Mouse (Mus musculus): ENCODE measurements around the gene Epn1. TPM values are rescaled to one million over a fixed set of nuclear protein-coding genes. Genes with fewer than 3 reads are reported as not detected.
A peak's percentile ranks its signal among the peaks of the same experiment; 100 is the strongest.

The Epn1 gene
- polyA plus RNA-seq (2015; fragmentation: Nextera tagmentation; extraction: Ambion mirVana) = 55.1 and 60.5 TPM in 2 replicates

- Histone ChIP-seq H3K36me3 (peaks cover 58% of the 10 kb centered on the region), H3K9ac (peak within 1 kb of the TSS; percentile 98), H3K4me1 (peaks cover 13% of the 10 kb centered on the region), H3K4me3 (peak within 1 kb of the TSS; percentile 98), H3K27ac (peak within 1 kb of the TSS; percentile 95), H3K4me2 (peak within 1 kb of the TSS; percentile 85), H3K9me3 (no peaks in the 10 kb centered on the region), H3K27me3 (no peaks in the 10 kb centered on the region)
- WGBS = under 1% methylated on average over 75 of the region's 81 CpGs
- peak; percentile 97 for ATAC-seq (ENCODE audit: borderline replicate concordance, extremely low read depth, low FRiP score, low TSS enrichment)
Observed at GRCm38 (mm10) chr7:5080010-5080751, at the start of gene Epn1. Gene Epn1 (plus strand): TSS chr7:5080235.

- Histone ChIP-seq H3K27me3 (no peaks in the 10 kb centered on the region), H3K9me3 (peaks cover 30% of the 10 kb centered on the region), H3K27ac (no peak overlapping the region), H3K4me2 (no peak overlapping the region), H3K9ac (no peak overlapping the region), H3K36me3 (peaks cover 89% of the 10 kb centered on the region), H3K4me3 (no peak overlapping the region), H3K4me1 (no peaks in the 10 kb centered on the region)
- 88% methylated on average over 63 of the region's 63 CpGs for WGBS
- no peak for ATAC-seq (ENCODE audit: borderline replicate concordance, extremely low read depth, low FRiP score, low TSS enrichment)
Observed at GRCm38 (mm10) chr7:5030554-5031275, 49.3 kb upstream of the Epn1 start.

- Histone ChIP-seq H3K27me3 (no peaks in the 10 kb centered on the region), H3K9me3 (peaks cover 30% of the 10 kb centered on the region), H3K36me3 (peaks cover 90% of the 10 kb centered on the region), H3K4me2 (no peak overlapping the region), H3K4me3 (no peak overlapping the region), H3K27ac (no peak overlapping the region), H3K9ac (no peak overlapping the region), H3K4me1 (no peaks in the 10 kb centered on the region)
- no peak for ATAC-seq (ENCODE audit: borderline replicate concordance, extremely low read depth, low FRiP score, low TSS enrichment)
- 83% methylated on average over 46 of the region's 46 CpGs for WGBS
Observed at GRCm38 (mm10) chr7:5031496-5031895, 48.5 kb upstream of the Epn1 start.

GRCm38 (mm10) chr7:5033818-5034217 is 46.2 kb upstream of the Epn1 start, which contains the start of gene 4632433K11Rik:
Gene 4632433K11Rik (plus strand): TSS chr7:5034118.
- Histone ChIP-seq H3K36me3 (peaks cover 75% of the 10 kb centered on the region), H3K9ac (no peak within 1 kb of the TSS), H3K4me1 (0 out of 2 replicates have a peak, but pooled peaks cover 2% of the 10 kb centered on the region), H3K4me2 (no peak within 1 kb of the TSS), H3K9me3 (peaks cover 30% of the 10 kb centered on the region), H3K27ac (no peak within 1 kb of the TSS), H3K4me3 (no peak within 1 kb of the TSS), H3K27me3 (no peaks in the 10 kb centered on the region)
- 92% methylated on average over 3 of the region's 3 CpGs for WGBS
- ATAC-seq (ENCODE audit: borderline replicate concordance, extremely low read depth, low FRiP score, low TSS enrichment) = no peak

- Histone ChIP-seq H3K27me3 (no peaks in the 10 kb centered on the region), H3K4me1 (0 out of 2 replicates have a peak, but pooled peaks cover 6% of the 10 kb centered on the region), H3K9me3 (peaks cover 17% of the 10 kb centered on the region), H3K4me3 (no peak overlapping the region), H3K4me2 (no peak overlapping the region), H3K36me3 (peaks cover 57% of the 10 kb centered on the region), H3K27ac (no peak overlapping the region), H3K9ac (no peak overlapping the region)
- no peak for ATAC-seq (ENCODE audit: borderline replicate concordance, extremely low read depth, low FRiP score, low TSS enrichment)
- WGBS = 96% methylated on average over 17 of the region's 17 CpGs
Observed at GRCm38 (mm10) chr7:5035628-5036027, 44.4 kb upstream of the Epn1 start.

GRCm38 (mm10) chr7:5036136-5036535 is 43.9 kb upstream of the Epn1 start:
- H3K4me2 ChIP-seq = no peak overlapping the region
- H3K27me3 ChIP-seq = no peaks in the 10 kb centered on the region
- H3K27ac ChIP-seq = no peak overlapping the region
- H3K9ac ChIP-seq = no peak overlapping the region
- ATAC-seq (ENCODE audit: borderline replicate concordance, extremely low read depth, low FRiP score, low TSS enrichment) = no peak
- no peak overlapping the region for H3K4me3 ChIP-seq
- WGBS = 87% methylated on average over 9 of the region's 9 CpGs
- H3K4me1 ChIP-seq = 0 out of 2 replicates have a peak, but pooled peaks cover 6% of the 10 kb centered on the region
- H3K9me3 ChIP-seq = peaks cover 12% of the 10 kb centered on the region
- H3K36me3 ChIP-seq = peaks cover 52% of the 10 kb centered on the region

GRCm38 (mm10) chr7:5037026-5037425 is 43.0 kb upstream of the Epn1 start:
- no peak overlapping the region for H3K4me2 ChIP-seq
- no peak for ATAC-seq (ENCODE audit: borderline replicate concordance, extremely low read depth, low FRiP score, low TSS enrichment)
- H3K27me3 ChIP-seq = no peaks in the 10 kb centered on the region
- no peak overlapping the region for H3K27ac ChIP-seq
- 89% methylated on average over 7 of the region's 7 CpGs for WGBS
- 0 out of 2 replicates have a peak, but pooled peaks cover 6% of the 10 kb centered on the region for H3K4me1 ChIP-seq
- peaks cover 43% of the 10 kb centered on the region for H3K36me3 ChIP-seq
- no peak overlapping the region for H3K4me3 ChIP-seq
- H3K9me3 ChIP-seq = peaks cover 3% of the 10 kb centered on the region; the same call in 1 of the 2 replicates
- H3K9ac ChIP-seq = no peak overlapping the region

- H3K36me3 ChIP-seq = peaks cover 39% of the 10 kb centered on the region
- no peak for ATAC-seq (ENCODE audit: borderline replicate concordance, extremely low read depth, low FRiP score, low TSS enrichment)
- H3K9me3 ChIP-seq = no peaks in the 10 kb centered on the region
- no peak overlapping the region for H3K9ac ChIP-seq
- WGBS = 84% methylated on average over 8 of the region's 8 CpGs
- H3K27me3 ChIP-seq = no peaks in the 10 kb centered on the region
- H3K27ac ChIP-seq = peak overlapping the region; percentile 96
- peak overlapping the region; percentile 57 for H3K4me2 ChIP-seq
- H3K4me3 ChIP-seq = peak overlapping the region; percentile 78
- H3K4me1 ChIP-seq = 0 out of 2 replicates have a peak, but pooled peaks cover 6% of the 10 kb centered on the region
Observed at GRCm38 (mm10) chr7:5037467-5037866, 42.6 kb upstream of the Epn1 start.

GRCm38 (mm10) chr7:5038109-5038732 is 41.8 kb upstream of the Epn1 start, which contains the start of gene Zfp784:
Gene Zfp784 (minus strand): TSS chr7:5038446.
- H3K27ac ChIP-seq = peak within 1 kb of the TSS; percentile 96
- peak within 1 kb of the TSS; percentile 80 for H3K9ac ChIP-seq
- peak within 1 kb of the TSS; percentile 78 for H3K4me3 ChIP-seq
- peak within 1 kb of the TSS; percentile 57 for H3K4me2 ChIP-seq
- H3K27me3 ChIP-seq = no peaks in the 10 kb centered on the region
- no peaks in the 10 kb centered on the region for H3K9me3 ChIP-seq
- 0 out of 2 replicates have a peak, but pooled peaks cover 6% of the 10 kb centered on the region for H3K4me1 ChIP-seq
- peaks cover 31% of the 10 kb centered on the region for H3K36me3 ChIP-seq
- peak; percentile 96 for ATAC-seq (ENCODE audit: borderline replicate concordance, extremely low read depth, low FRiP score, low TSS enrichment)
- WGBS = under 1% methylated on average over 48 of the region's 48 CpGs

GRCm38 (mm10) chr7:5038940-5039339 is 41.1 kb upstream of the Epn1 start:
- peak overlapping the region; percentile 80 for H3K9ac ChIP-seq
- H3K27me3 ChIP-seq = no peaks in the 10 kb centered on the region
- 0 out of 2 replicates have a peak, but pooled peaks cover 6% of the 10 kb centered on the region for H3K4me1 ChIP-seq
- WGBS = 16% methylated on average over 5 of the region's 5 CpGs
- peak overlapping the region; percentile 57 for H3K4me2 ChIP-seq
- H3K36me3 ChIP-seq = peaks cover 24% of the 10 kb centered on the region
- H3K27ac ChIP-seq = peak overlapping the region; percentile 96; the same call in 1 of the 2 replicates
- peak overlapping the region; percentile 78 for H3K4me3 ChIP-seq
- no peaks in the 10 kb centered on the region for H3K9me3 ChIP-seq
- no peak for ATAC-seq (ENCODE audit: borderline replicate concordance, extremely low read depth, low FRiP score, low TSS enrichment)

- H3K9me3 ChIP-seq = no peaks in the 10 kb centered on the region
- H3K27me3 ChIP-seq = no peaks in the 10 kb centered on the region
- no peak overlapping the region for H3K9ac ChIP-seq
- no peaks in the 10 kb centered on the region for H3K36me3 ChIP-seq
- no peak overlapping the region for H3K4me3 ChIP-seq
- no peak overlapping the region for H3K4me2 ChIP-seq
- ATAC-seq (ENCODE audit: borderline replicate concordance, extremely low read depth, low FRiP score, low TSS enrichment) = no peak
- WGBS = 76% methylated on average over 2 of the region's 2 CpGs
- no peak overlapping the region for H3K27ac ChIP-seq
- no peaks in the 10 kb centered on the region for H3K4me1 ChIP-seq
Observed at GRCm38 (mm10) chr7:5044981-5045380, 35.1 kb upstream of the Epn1 start.
